Mouse (Mus musculus) right cerebral cortex, postnatal 36 days (tissue): ENCODE measurements at regions not wholly inside any gene's neighbourhood (a gene's known extent, or its start where the extent isn't known, plus 50 kb on each side); places are given as distances from the start of the nearest gene placed in this dataset.

Source experiments
- DNase-seq, 2 experiments: peaks; one replicate each; pipeline ENCODE4 v3.0.0; 2022; ENCODE audit warnings: low spot score in 2 of 2, mixed read lengths in 1 of 2

DNA sequence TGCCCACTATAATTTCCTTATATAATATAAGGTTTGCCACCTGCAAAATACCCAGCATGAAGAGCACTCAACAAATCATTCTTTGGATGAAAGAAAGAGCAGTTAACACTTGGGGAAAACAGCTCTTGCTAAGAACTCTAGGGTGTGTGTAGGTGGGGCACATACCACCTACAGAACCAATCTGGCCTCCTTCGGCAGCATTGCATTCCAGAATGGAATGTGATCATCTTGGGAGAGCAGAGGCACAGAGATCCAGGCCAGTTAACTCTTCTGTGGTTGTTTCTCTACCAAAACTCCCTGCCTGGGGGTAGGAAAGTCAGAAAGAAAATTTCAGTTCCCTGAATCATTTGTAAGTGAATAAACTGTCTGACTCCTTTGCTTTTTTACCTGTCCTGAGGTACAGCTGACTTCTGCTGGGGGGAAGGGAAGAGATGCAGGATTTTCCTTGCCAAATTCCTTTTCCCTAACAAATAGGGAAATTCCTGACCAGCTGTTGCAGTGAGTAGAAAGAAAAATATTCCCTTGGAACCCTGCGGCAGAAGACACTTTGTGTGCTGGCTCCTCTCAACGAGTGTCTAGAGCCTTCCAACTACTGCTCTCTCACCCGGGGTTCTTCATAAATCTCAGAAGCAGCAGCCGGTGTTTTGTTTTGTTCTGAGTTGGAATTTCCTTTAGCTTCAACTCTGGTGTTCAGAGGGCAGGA is 112.8 kb upstream of the Frmd6 start:
- peak in 1 of 2 experiments; percentile 54 for DNase-seq

DNA sequence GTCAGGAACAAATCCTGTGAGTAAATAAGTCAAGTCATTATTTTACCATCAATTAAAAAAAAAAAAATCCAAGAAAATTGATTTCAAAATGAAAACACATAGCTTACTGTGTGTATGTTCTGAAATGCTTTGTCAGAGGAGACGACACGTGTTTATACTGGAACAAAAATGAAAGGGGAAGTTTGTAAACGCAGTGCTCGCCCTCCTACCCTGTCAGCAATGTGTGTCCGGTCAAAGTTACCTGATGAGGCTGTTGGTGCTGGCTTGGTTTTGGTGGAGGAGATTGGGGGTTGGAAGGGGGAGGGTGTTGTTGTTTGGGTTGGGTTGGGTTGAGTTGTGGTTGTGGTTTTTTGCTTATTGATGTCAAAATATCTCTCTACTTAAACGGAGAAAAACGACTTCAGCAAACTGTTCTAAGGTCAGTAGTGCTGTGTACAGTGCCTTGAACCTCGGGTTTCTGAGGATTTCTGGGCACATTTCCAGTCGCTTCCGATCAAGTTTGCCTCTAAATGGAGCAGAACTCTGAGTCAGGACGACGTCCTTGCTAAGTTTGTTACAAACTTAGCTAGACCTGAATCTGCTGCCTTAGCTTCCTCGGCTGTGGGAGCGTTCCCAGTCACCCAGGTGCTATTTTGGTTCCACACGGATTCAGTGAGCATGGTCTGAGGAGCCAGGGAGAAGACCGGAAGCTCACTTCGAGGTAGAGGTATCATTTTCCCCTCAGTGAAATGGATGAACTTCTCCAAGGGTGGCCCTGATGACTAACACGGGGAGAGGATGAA is 111.6 kb upstream of the Frmd6 start:
- DNase-seq, result peak in 1 of 2 experiments; percentile 51

- peak; percentile 56 to 85 for DNase-seq
Measured at GRCm38 (mm10) chr12:70714281-70714679, 111.0 kb upstream of the Frmd6 start.

- DNase-seq, result no peak
Measured at GRCm38 (mm10) chr12:70715836-70716235, 109.5 kb upstream of the Frmd6 start.

- DNase-seq, result no peak
Measured at GRCm38 (mm10) chr12:70718602-70719001, 106.7 kb upstream of the Frmd6 start.

- DNase-seq, result no peak
Measured at GRCm38 (mm10) chr12:70719255-70719654, 106.1 kb upstream of the Frmd6 start.

DNA sequence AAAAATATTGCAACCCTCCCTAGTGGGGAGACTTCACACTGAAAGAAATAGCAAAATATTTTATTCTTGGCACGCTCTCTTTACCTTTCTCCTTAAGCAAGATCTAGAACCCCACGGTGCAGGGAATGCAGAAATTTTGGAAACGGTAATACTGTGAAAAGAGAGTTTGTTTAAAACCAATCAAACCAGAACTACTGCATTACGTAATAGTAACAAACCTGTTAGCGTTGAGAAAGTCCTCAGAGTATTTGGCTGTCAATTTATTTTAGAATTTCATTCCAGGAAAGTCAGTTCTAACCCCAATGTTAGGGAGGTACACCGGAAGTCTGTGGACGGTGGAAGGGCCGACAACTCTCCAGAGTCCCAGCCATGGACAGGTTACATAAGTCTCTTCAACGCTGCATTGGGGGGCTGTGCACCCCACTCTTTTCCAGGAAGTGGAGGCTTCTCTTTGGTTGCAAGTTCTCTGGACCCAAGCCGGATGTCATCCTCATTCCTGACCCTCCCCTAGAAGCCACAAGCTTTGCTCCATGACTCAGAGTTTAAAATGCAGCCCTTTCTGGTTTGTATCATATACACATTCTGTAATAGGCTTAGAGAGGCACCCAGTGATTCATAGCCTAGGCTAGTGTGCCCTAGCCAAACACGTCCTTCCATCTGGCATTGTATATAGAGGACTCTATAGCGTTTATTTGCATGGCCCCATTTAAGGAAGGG is 105.0 kb upstream of the Frmd6 start:
- no peak for DNase-seq

GRCm38 (mm10) chr12:70725326-70725725 is 100.0 kb upstream of the Frmd6 start:
- DNase-seq, result no peak

GRCm38 (mm10) chr12:70727496-70728259 is 97.6 kb upstream of the Frmd6 start:
- peak in 1 of 2 experiments; percentile 65 for DNase-seq

- DNase-seq, result no peak
Measured at GRCm38 (mm10) chr12:70728407-70728806, 96.9 kb upstream of the Frmd6 start.

DNA sequence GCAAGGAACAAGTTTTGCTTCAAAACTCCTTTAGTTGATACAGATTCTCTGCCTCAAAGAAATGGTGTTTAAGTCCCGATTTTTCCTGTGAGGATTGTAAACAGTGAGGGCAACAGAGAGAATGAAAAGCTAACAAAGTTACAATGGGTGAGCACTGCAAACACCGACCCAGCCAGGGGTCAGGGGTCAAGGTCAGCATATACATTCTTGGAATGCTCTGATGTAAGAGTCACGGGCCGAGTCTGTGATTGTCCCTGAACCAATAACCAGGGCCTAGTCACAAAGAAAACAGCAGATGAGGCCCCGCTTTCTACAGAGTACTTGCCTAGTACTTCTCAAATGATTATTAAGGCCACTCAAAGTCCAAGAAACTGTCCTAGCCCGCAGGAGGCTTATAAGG is 95.4 kb upstream of the Frmd6 start:
- no peak for DNase-seq

GRCm38 (mm10) chr12:70731498-70731897 is 93.8 kb upstream of the Frmd6 start:
- no peak for DNase-seq

DNA sequence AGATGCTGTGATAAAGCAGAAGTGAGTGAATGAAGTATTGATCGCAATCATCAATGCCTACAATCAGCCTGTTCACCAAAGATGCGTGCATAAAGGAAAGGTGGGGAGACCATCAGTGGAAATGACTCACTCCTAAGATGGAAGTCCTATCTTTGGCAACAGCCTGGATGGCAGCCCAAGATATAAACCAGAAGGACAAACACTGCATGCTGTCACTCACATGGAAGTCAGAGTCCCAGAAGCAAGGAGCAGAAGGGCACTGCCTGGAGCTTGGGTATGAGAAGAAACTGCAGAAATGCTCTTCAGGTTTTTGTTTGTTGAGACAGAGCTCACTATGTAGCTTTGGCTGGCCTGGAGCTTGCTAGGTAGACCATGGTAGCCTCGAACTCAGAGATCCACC is 92.7 kb upstream of the Frmd6 start:
- DNase-seq, result no peak

DNA sequence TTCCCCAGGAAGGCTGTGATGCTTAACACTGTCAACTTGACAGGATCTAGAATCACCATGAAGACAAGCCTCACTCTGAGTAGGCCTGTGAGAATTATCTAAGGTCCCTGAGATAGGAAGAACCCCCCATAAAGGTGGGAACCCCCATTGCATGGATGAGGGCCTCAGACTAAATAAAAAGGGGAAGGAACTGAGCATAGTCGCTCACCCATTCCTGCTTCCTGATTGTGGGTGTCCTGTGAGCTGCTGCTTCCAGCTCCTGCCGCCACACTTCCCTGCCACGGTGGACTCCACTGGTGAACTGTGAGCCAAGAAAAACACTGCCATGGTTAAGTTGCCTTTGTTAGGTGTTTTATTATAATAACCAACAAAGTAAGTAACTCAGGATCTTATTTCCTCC is 86.8 kb upstream of the Frmd6 start:
- no peak for DNase-seq

DNA sequence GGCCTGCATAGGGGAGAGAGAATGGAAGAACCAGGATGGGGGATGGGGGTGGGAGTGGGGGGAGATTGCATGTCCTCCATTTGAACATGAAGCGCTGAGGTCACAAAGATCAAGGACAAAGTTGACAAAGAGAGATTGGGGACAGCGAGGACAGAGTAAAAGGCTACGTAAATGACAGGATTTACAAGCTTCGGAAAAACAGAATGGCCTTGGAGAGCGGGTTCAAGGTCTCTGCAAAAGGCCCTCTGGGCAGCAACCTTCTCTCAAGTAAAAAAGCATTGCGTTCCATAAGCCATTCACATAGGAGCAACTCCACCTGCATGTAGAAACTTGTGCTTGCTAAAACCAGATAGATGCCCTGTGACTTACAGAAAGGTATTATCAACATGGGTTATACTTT is 86.0 kb upstream of the Frmd6 start:
- no peak for DNase-seq

DNA sequence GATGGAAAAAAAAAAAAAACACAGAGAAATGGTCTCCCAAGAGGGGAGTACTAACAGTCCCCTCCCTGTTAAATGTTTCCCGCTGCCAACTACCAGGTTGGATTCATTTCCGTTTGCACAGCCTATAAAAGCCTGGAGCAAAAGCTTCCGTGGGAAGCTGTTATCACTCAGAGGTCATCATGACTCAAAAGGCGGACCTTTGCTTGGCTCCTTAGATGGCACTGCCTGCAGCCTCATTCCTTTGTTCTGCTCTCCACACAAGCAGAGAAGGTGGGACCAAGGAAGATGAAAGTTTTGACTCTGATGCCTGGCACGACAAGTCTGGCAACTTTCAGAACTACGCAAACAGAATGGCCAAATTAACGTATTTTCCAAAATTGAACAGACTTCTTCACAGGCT is 85.5 kb upstream of the Frmd6 start:
- DNase-seq, result no peak

- no peak for DNase-seq
Measured at GRCm38 (mm10) chr12:70742836-70743235, 82.5 kb upstream of the Frmd6 start.

DNA sequence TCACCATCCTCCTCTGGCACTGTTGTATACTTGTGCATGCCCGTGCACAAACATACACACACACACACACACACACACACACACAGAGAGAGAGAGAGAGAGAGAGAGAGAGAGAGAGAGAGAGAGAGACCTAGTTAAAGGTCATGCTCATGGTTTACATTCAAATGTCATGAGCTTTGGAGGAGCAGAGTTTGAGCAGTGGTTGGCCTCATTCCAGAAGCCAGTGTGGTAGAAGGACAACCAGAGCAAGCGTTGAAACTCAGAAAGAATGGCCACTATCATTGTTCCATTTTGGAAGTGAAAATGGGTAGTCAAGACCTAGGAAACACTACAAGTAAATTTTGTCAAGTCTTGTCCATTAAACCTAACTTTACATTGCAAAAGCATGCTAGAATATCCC is 79.6 kb upstream of the Frmd6 start:
- DNase-seq, result no peak

- DNase-seq, result no peak
Measured at GRCm38 (mm10) chr12:70749651-70750050, 75.7 kb upstream of the Frmd6 start.

- DNase-seq, result no peak
Measured at GRCm38 (mm10) chr12:70750651-70751578, 74.4 kb upstream of the Frmd6 start.
